Mouse (Mus musculus): ENCODE measurements around the gene Mrpl20. TPM values are rescaled to one million over a fixed set of nuclear protein-coding genes. Genes with fewer than 3 reads are reported as not detected.

The Mrpl20 gene
- 135 and 141 TPM in 2 replicates for polyA plus RNA-seq (2015; fragmentation: Nextera tagmentation; extraction: Ambion mirVana)

- Histone ChIP-seq H3K4me2 (peak within 1 kb of the TSS; percentile 87), H3K27ac (replicated peaks) (peak within 1 kb of the TSS; percentile 87), H3K27me3 (peaks cover 23% of the 10 kb centered on the region), H3K9me3 (replicated peaks) (no peaks in the 10 kb centered on the region), H3K4me3 (replicated peaks) (peak within 1 kb of the TSS; percentile 76), H3K9ac (peak within 1 kb of the TSS; percentile 79), H3K36me3 (replicated peaks) (peaks cover 26% of the 10 kb centered on the region), H3K4me1 (replicated peaks) (peaks cover 31% of the 10 kb centered on the region)
- peak; percentile 44 for ATAC-seq (ENCODE audit: insufficient read depth)
- WGBS (ENCODE audit: insufficient replicate concordance), result 7% methylated on average over 12 of the region's 12 CpGs
Observed at GRCm38 (mm10) chr4:155802741-155803339, at the start of gene Mrpl20. TSS of gene Mrpl20 (plus strand) at chr4:155802878.

GRCm38 (mm10) chr4:155757011-155757410 is 45.7 kb upstream of the Mrpl20 start:
- no peak for ATAC-seq (ENCODE audit: insufficient read depth)
- H3K36me3 ChIP-seq (replicated peaks), result peaks cover 59% of the 10 kb centered on the region
- WGBS (ENCODE audit: insufficient replicate concordance), result 75% methylated on average over 12 of the region's 12 CpGs

GRCm38 (mm10) chr4:155759862-155760612 is 42.6 kb upstream of the Mrpl20 start:
- Histone ChIP-seq H3K9ac (peak overlapping the region; percentile 84), H3K4me3 (replicated peaks) (peak overlapping the region; percentile 78), H3K27ac (replicated peaks) (peak overlapping the region; percentile 66), H3K9me3 (replicated peaks) (no peaks in the 10 kb centered on the region), H3K36me3 (replicated peaks) (peaks cover 30% of the 10 kb centered on the region), H3K27me3 (no peaks in the 10 kb centered on the region), H3K4me2 (peak overlapping the region; percentile 99), H3K4me1 (replicated peaks) (peaks cover 41% of the 10 kb centered on the region)
- ATAC-seq (ENCODE audit: insufficient read depth), result no peak
- WGBS (ENCODE audit: insufficient replicate concordance), result 2% methylated on average over 10 of the region's 10 CpGs

More at GRCm38 (mm10) chr4:155757011-155757410, 45.7 kb upstream of the Mrpl20 start:
- no peak overlapping the region for H3K9ac ChIP-seq
- H3K9me3 ChIP-seq (replicated peaks), result no peaks in the 10 kb centered on the region
- H3K4me2 ChIP-seq, result no peak overlapping the region
- H3K4me3 ChIP-seq (replicated peaks), result no peak overlapping the region
- peaks cover 36% of the 10 kb centered on the region for H3K4me1 ChIP-seq (replicated peaks)
- no peaks in the 10 kb centered on the region for H3K27me3 ChIP-seq
- H3K27ac ChIP-seq (replicated peaks), result no peak overlapping the region

GRCm38 (mm10) chr4:155760613-155761355 is 41.9 kb upstream of the Mrpl20 start, which contains the start of gene Atad3a:
TSS of gene Atad3a (minus strand) at chr4:155761093.
- peak; percentile 96 for ATAC-seq (ENCODE audit: insufficient read depth)
- under 1% methylated on average over 68 of the region's 68 CpGs for WGBS (ENCODE audit: insufficient replicate concordance)

GRCm38 (mm10) chr4:155761356-155762099 is 41.1 kb upstream of the Mrpl20 start:
- peaks cover 41% of the 10 kb centered on the region for H3K4me1 ChIP-seq (replicated peaks)
- peak overlapping the region; percentile 99 for H3K4me2 ChIP-seq
- H3K4me3 ChIP-seq (replicated peaks), result peak overlapping the region; percentile 78
- peak overlapping the region; percentile 84 for H3K9ac ChIP-seq
- H3K27me3 ChIP-seq, result no peaks in the 10 kb centered on the region
- H3K27ac ChIP-seq (replicated peaks), result peak overlapping the region; percentile 60
- 2% methylated on average over 28 of the region's 28 CpGs for WGBS (ENCODE audit: insufficient replicate concordance)
- ATAC-seq (ENCODE audit: insufficient read depth), result no peak
- H3K36me3 ChIP-seq (replicated peaks), result peaks cover 15% of the 10 kb centered on the region
- no peaks in the 10 kb centered on the region for H3K9me3 ChIP-seq (replicated peaks)

More at GRCm38 (mm10) chr4:155760613-155761355, 41.9 kb upstream of the Mrpl20 start, which contains the start of gene Atad3a:
- H3K4me3 ChIP-seq (replicated peaks), result peak within 1 kb of the TSS; percentile 78
- peak within 1 kb of the TSS; percentile 66 for H3K27ac ChIP-seq (replicated peaks)
- peaks cover 41% of the 10 kb centered on the region for H3K4me1 ChIP-seq (replicated peaks)
- H3K36me3 ChIP-seq (replicated peaks), result peaks cover 23% of the 10 kb centered on the region
- H3K27me3 ChIP-seq, result no peaks in the 10 kb centered on the region
- no peaks in the 10 kb centered on the region for H3K9me3 ChIP-seq (replicated peaks)
- H3K9ac ChIP-seq, result peak within 1 kb of the TSS; percentile 84
- peak within 1 kb of the TSS; percentile 99 for H3K4me2 ChIP-seq

GRCm38 (mm10) chr4:155762357-155762756 is 40.3 kb upstream of the Mrpl20 start:
- 62% methylated on average over 3 of the region's 3 CpGs for WGBS (ENCODE audit: insufficient replicate concordance)
- no peaks in the 10 kb centered on the region for H3K9me3 ChIP-seq (replicated peaks)
- no peak overlapping the region for H3K9ac ChIP-seq
- H3K27me3 ChIP-seq, result no peaks in the 10 kb centered on the region
- H3K4me2 ChIP-seq, result no peak overlapping the region
- ATAC-seq (ENCODE audit: insufficient read depth), result no peak
- no peak overlapping the region for H3K27ac ChIP-seq (replicated peaks)
- H3K4me1 ChIP-seq (replicated peaks), result peaks cover 41% of the 10 kb centered on the region
- H3K36me3 ChIP-seq (replicated peaks), result peaks cover 7% of the 10 kb centered on the region; the same call in 1 of the 2 replicates
- no peak overlapping the region for H3K4me3 ChIP-seq (replicated peaks)

GRCm38 (mm10) chr4:155769496-155769879 is 33.2 kb upstream of the Mrpl20 start:
- peaks cover 21% of the 10 kb centered on the region for H3K4me1 ChIP-seq (replicated peaks)
- H3K36me3 ChIP-seq (replicated peaks), result no peaks in the 10 kb centered on the region
- H3K9me3 ChIP-seq (replicated peaks), result no peaks in the 10 kb centered on the region
- peak overlapping the region; percentile 90 for H3K4me2 ChIP-seq
- 61% methylated on average over 5 of the region's 5 CpGs for WGBS (ENCODE audit: insufficient replicate concordance)
- H3K27me3 ChIP-seq, result peaks cover 40% of the 10 kb centered on the region
- H3K27ac ChIP-seq (replicated peaks), result no peak overlapping the region
- ATAC-seq (ENCODE audit: insufficient read depth), result no peak
- peak overlapping the region; percentile 67 for H3K4me3 ChIP-seq (replicated peaks)
- peak overlapping the region; percentile 67; the same call in 1 of the 2 replicates for H3K9ac ChIP-seq

GRCm38 (mm10) chr4:155769880-155770512 is 32.7 kb upstream of the Mrpl20 start:
- Histone ChIP-seq H3K4me2 (peak overlapping the region; percentile 90), H3K36me3 (replicated peaks) (no peaks in the 10 kb centered on the region), H3K4me1 (replicated peaks) (peaks cover 26% of the 10 kb centered on the region), H3K9ac (peak overlapping the region; percentile 67), H3K9me3 (replicated peaks) (no peaks in the 10 kb centered on the region), H3K4me3 (replicated peaks) (peak overlapping the region; percentile 67), H3K27ac (replicated peaks) (peak overlapping the region; percentile 61), H3K27me3 (peaks cover 45% of the 10 kb centered on the region)
- WGBS (ENCODE audit: insufficient replicate concordance), result under 1% methylated on average over 39 of the region's 39 CpGs
- peak; percentile 84 for ATAC-seq (ENCODE audit: insufficient read depth)

GRCm38 (mm10) chr4:155770626-155771025 is 32.1 kb upstream of the Mrpl20 start:
- H3K4me1 ChIP-seq (replicated peaks), result peaks cover 31% of the 10 kb centered on the region
- peaks cover 51% of the 10 kb centered on the region for H3K27me3 ChIP-seq
- peak overlapping the region; percentile 90 for H3K4me2 ChIP-seq
- ATAC-seq (ENCODE audit: insufficient read depth), result no peak
- H3K9ac ChIP-seq, result peak overlapping the region; percentile 67; the same call in 1 of the 2 replicates
- WGBS (ENCODE audit: insufficient replicate concordance), result 57% methylated on average over 24 of the region's 24 CpGs
- no peaks in the 10 kb centered on the region for H3K9me3 ChIP-seq (replicated peaks)
- no peaks in the 10 kb centered on the region for H3K36me3 ChIP-seq (replicated peaks)
- H3K27ac ChIP-seq (replicated peaks), result no peak overlapping the region
- H3K4me3 ChIP-seq (replicated peaks), result peak overlapping the region; percentile 67

- no peaks in the 10 kb centered on the region for H3K9me3 ChIP-seq (replicated peaks)
- H3K27me3 ChIP-seq, result peaks cover 61% of the 10 kb centered on the region
- no peak overlapping the region for H3K4me3 ChIP-seq (replicated peaks)
- ATAC-seq (ENCODE audit: insufficient read depth), result no peak
- no peak overlapping the region for H3K27ac ChIP-seq (replicated peaks)
- H3K4me2 ChIP-seq, result no peak overlapping the region
- no peaks in the 10 kb centered on the region for H3K36me3 ChIP-seq (replicated peaks)
- WGBS (ENCODE audit: insufficient replicate concordance), result 62% methylated on average over 2 of the region's 2 CpGs
- H3K9ac ChIP-seq, result no peak overlapping the region
- peaks cover 34% of the 10 kb centered on the region for H3K4me1 ChIP-seq (replicated peaks)
Observed at GRCm38 (mm10) chr4:155771706-155772105, 31.0 kb upstream of the Mrpl20 start.
